Mouse (Mus musculus) bone marrow, adult 2 months (tissue): Measurements from ENCODE around the gene Tnni1. TPM values are rescaled to one million over a fixed set of nuclear protein-coding genes. Genes with fewer than 3 reads are reported as not detected.

Experiments
- H3K27ac ChIP-seq: fragments of 200-500 bp; 2 replicates; pipeline ENCODE4 v1.5.1; 2012; ENCODE audit warnings: low read depth, mild to moderate bottlenecking, control low read depth, inconsistent platforms, low read length; ENCODE audit not compliant: control insufficient read depth, poor library complexity, insufficient read depth
- H3K4me1 ChIP-seq: fragments of 200-500 bp; 2 replicates; pipeline ENCODE4 v1.6.1; 2011; ENCODE audit warnings: low read length; ENCODE audit not compliant: control insufficient read depth, insufficient read depth
- H3K4me3 ChIP-seq: fragments of 200-500 bp; replicated peaks from 2 replicates; pipeline ENCODE3; 2011; ENCODE audit warnings: mild to moderate bottlenecking, low read depth, low read length, control low read depth; ENCODE audit not compliant: control insufficient read depth
- CTCF ChIP-seq: fragments of 200-500 bp; IDR thresholded peaks from 2 replicates; pipeline ENCODE4 v1.5.1; 2011; ENCODE audit warnings: low read length, control low read depth; ENCODE audit not compliant: control insufficient read depth, insufficient read depth
- POLR2A ChIP-seq: fragments of 200-500 bp; IDR thresholded peaks from 2 replicates; pipeline ENCODE4 v1.6.1; 2011; ENCODE audit warnings: low read depth, mild to moderate bottlenecking, control low read depth, low read length, borderline replicate concordance; ENCODE audit not compliant: control insufficient read depth
- WGBS: fragments of 180-500 bp; shearing (Covaris S2); methylation state at CpG from one replicate; pipeline ENCODE4 v1.1.7; 2018; 5-methylcytosine and 5-hydroxymethylcytosine counted together
- polyA plus RNA-seq: library from polyadenylated mRNA; stranded (reverse); fragments of >200 nt; gene quantifications from 2 replicates; pipeline ENCODE4 v1.2.4, GENCODE M21; 2011; ENCODE audit warnings: low replicate concordance; ENCODE audit not compliant: missing spikeins, insufficient read depth, insufficient read length

Gene Tnni1
- polyA plus RNA-seq, 1 experiment = not detected

- Histone ChIP-seq H3K4me1 (no peaks in the 10 kb centered on the region), H3K4me3 (no peak overlapping the region), H3K27ac (no peak overlapping the region)
- WGBS = 69% methylated on average over 13 of the region's 13 CpGs
- TF ChIP-seq POLR2A = no peak
- no peak for TF ChIP-seq CTCF
Measured at GRCm38 (mm10) chr1:135792143-135792939, 13.1 kb downstream of the Tnni1 start.

- H3K27ac ChIP-seq = no peak overlapping the region
- TF ChIP-seq POLR2A (no peak), CTCF (no peak)
- WGBS = 23% methylated on average over 27 of the region's 27 CpGs
- no peaks in the 10 kb centered on the region for H3K4me1 ChIP-seq
- H3K4me3 ChIP-seq = no peak overlapping the region
Measured at GRCm38 (mm10) chr1:135793370-135794215, 14.4 kb downstream of the Tnni1 start.

DNA sequence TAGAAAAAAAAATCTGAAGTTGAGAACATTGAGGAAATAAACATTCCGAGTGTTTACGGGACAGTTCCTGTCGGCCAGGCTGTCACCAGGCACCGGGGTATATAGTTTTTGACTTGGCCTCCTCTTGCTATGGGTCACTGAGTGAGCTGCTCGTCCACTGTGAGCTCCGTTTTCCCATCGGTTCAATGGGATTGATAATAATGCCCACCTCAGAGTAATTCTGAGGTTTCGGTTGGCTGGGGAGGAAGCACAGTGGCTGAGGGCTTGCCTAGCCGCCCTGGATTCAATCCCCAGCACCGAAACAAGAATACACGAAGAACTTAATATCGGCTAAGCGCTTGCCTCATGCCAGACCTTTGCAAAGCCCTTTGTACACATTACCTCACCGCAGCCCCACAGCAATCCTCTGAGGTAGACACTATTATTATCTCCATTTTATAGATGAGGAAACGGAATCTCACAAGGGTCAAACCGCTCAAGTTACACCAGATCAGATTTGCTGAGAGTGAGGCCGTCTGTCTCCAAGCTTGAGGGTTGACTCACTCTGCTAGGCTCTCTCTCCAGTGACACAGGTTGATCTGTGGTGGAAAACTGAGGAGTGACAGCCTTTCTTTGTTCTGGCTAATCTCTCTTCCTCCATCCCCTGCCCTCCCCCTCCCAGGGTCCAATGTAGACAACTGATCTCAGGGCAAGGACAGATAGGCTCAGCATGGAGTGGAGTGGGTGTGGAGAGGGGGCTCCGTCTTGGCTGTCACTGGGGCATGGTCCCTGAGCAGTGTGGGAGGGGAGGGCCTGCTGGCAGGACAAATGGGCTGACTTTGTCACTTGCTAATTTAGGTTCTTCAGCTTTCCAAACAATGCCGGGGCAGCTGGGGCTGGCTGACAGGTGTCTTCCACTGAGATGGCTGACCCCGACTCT lies 15.2 kb downstream of the Tnni1 start:
- no peak overlapping the region for H3K4me3 ChIP-seq
- WGBS = 19% methylated on average over 20 of the region's 20 CpGs
- H3K27ac ChIP-seq = no peak overlapping the region
- no peaks in the 10 kb centered on the region for H3K4me1 ChIP-seq
- TF ChIP-seq CTCF = no peak
- no peak for TF ChIP-seq POLR2A

DNA sequence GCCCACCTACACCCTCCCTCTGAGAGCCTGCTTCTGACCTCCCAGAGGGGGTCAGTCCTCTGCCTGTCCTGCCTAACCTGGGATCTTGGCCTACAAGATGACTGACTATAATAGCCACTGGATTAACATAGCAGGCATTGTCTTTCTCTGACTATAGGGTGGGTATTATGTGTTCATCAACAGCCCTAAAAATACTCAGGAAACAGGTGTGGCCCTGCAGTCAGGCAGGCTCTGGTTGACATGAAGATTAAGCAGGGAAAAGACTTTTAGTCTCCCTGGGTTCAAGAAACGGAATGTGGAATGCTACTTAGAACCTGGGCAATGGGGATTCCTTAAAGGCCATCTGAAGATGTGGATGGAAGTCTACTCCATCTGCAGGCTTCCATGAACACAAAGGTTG lies 19.3 kb downstream of the Tnni1 start:
- TF ChIP-seq POLR2A = no peak
- no peak for TF ChIP-seq CTCF
- H3K4me1 ChIP-seq = no peaks in the 10 kb centered on the region
- 68% methylated on average over 1 of the region's 1 CpGs for WGBS
- H3K4me3 ChIP-seq = no peak overlapping the region
- no peak overlapping the region for H3K27ac ChIP-seq

DNA sequence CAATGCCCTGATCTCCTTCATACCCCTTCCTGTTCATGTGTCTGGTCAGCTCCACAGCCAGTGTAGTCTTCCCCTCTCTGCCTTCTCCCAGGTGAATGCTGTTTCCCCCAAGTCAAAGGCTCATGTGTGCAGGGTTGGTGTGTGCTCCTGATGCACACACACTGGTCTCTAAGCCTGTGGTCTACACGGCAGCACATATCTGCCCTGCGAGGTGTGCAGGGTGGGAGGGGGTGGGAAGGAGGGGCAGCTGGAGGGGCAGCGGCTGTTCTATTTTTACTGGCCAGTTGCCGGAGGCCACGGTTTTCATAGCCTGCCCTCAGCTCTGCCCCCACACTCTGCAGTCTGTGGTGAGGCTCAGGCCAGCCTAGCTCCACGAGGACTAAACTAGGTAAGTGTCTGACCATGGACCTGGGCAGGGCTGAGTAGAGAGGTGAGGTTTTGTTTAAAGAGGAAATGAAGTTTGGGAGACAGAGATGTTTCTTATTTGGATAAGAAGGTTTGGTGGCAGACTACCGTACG lies 19.9 kb downstream of the Tnni1 start:
- no peak overlapping the region for H3K4me3 ChIP-seq
- no peaks in the 10 kb centered on the region for H3K4me1 ChIP-seq
- TF ChIP-seq POLR2A (no peak), CTCF (no peak)
- 45% methylated on average over 8 of the region's 8 CpGs for WGBS
- H3K27ac ChIP-seq = no peak overlapping the region

- H3K4me3 ChIP-seq = no peak overlapping the region
- no peak overlapping the region for H3K27ac ChIP-seq
- WGBS = 53% methylated on average over 8 of the region's 8 CpGs
- no peaks in the 10 kb centered on the region for H3K4me1 ChIP-seq
- TF ChIP-seq CTCF = no peak
- TF ChIP-seq POLR2A = no peak
Measured at GRCm38 (mm10) chr1:135800192-135800950, 21.1 kb downstream of the Tnni1 start.

- 73% methylated on average over 10 of the region's 10 CpGs for WGBS
- Histone ChIP-seq H3K4me3 (no peak overlapping the region), H3K27ac (no peak overlapping the region), H3K4me1 (no peaks in the 10 kb centered on the region)
- TF ChIP-seq CTCF (no peak), POLR2A (no peak)
Measured at GRCm38 (mm10) chr1:135807546-135807945, 28.3 kb downstream of the Tnni1 start.
